ENCODE assay signal across 17 mouse cellular contexts in genomic region chr10:20236241-20236640, GRCm38 (mm10).
"Had no signal": no experiment of that assay in that cellular context is flagged by ENCODE, and none has a peak within 500 bp of the region (broad histone marks: within the 10 kb centered on the region; RNA-seq: fewer than 3 reads in every experiment).

No protein-coding gene starts in this region.

- H3K27me3 ChIP-seq: neural tube, embryonic 12.5 days; neural tube, embryonic 13.5 days; neural tube, embryonic 15.5 days; stomach, embryonic 15.5 days had no signal

- H3K36me3 ChIP-seq: neural tube, embryonic 12.5 days; neural tube, embryonic 13.5 days; neural tube, embryonic 15.5 days; stomach, embryonic 15.5 days had no signal

- H3K9ac ChIP-seq: neural tube, embryonic 12.5 days; neural tube, embryonic 13.5 days; neural tube, embryonic 15.5 days; stomach, embryonic 15.5 days had no signal

- DNase-seq: retina, postnatal 1 day; right cerebral cortex, adult 18-20 months; right cerebral cortex, postnatal 14 days; right cerebral cortex, postnatal 25 days; right cerebral cortex, postnatal 4 days; spleen, adult 18-20 months; thymus, adult 18-20 months; thymus, adult 2 months; thymus, postnatal 14 days; thymus, postnatal 25 days; thymus, postnatal 36 days; thymus, postnatal 4 days had no signal

- H3K27ac ChIP-seq: neural tube, embryonic 12.5 days; neural tube, embryonic 13.5 days; neural tube, embryonic 15.5 days; stomach, embryonic 15.5 days; stomach, postnatal 0 days had no signal

- H3K4me2 ChIP-seq: neural tube, embryonic 12.5 days; neural tube, embryonic 13.5 days; neural tube, embryonic 15.5 days; stomach, embryonic 15.5 days had no signal

- H3K9me3 ChIP-seq: neural tube, embryonic 12.5 days; neural tube, embryonic 13.5 days; neural tube, embryonic 15.5 days; stomach, embryonic 15.5 days had no signal

- H3K4me3 ChIP-seq: neural tube, embryonic 12.5 days; neural tube, embryonic 13.5 days; neural tube, embryonic 15.5 days; stomach, embryonic 15.5 days had no signal

- H3K4me1 ChIP-seq: neural tube, embryonic 12.5 days; neural tube, embryonic 13.5 days; neural tube, embryonic 15.5 days; stomach, embryonic 15.5 days had no signal
